Mouse (Mus musculus) granulocyte monocyte progenitor cell, adult 5-6 weeks (primary cell): ENCODE measurements around the gene Ints5. TPM values are rescaled to one million over a fixed set of nuclear protein-coding genes. Genes with fewer than 3 reads are reported as not detected.
A peak's percentile ranks its signal among the peaks of the same experiment; 100 is the strongest.

ENCODE experiments used
- ATAC-seq: replicated peaks from 2 replicates; pipeline ENCODE4 v1.8.0; 2016; ENCODE audit warnings: mild to moderate bottlenecking, moderate TSS enrichment, inconsistent platforms; ENCODE audit not compliant: poor library complexity, severe bottlenecking
- total RNA-seq, 2 experiments: library from RNA; stranded (forward) in 1 of 2; stranded (reverse) in 1 of 2; fragments of 200-712, 200-1000 nt in 1 of 2; fragments of >200 nt in 1 of 2; fragmentation: Nextera tagmentation in 1 of 2; gene quantifications; 2 replicates each; pipeline ENCODE4 v1.2.3; 2014 to 2017

Ints5 gene
- total RNA-seq, 2 experiments from 2014 or later, result 11.6 to 23.7 TPM

- ATAC-seq, result no peak
These were observed 34.0 kb downstream of the Ints5 start for GRCm38 (mm10) chr19:8926766-8927165.

DNA sequence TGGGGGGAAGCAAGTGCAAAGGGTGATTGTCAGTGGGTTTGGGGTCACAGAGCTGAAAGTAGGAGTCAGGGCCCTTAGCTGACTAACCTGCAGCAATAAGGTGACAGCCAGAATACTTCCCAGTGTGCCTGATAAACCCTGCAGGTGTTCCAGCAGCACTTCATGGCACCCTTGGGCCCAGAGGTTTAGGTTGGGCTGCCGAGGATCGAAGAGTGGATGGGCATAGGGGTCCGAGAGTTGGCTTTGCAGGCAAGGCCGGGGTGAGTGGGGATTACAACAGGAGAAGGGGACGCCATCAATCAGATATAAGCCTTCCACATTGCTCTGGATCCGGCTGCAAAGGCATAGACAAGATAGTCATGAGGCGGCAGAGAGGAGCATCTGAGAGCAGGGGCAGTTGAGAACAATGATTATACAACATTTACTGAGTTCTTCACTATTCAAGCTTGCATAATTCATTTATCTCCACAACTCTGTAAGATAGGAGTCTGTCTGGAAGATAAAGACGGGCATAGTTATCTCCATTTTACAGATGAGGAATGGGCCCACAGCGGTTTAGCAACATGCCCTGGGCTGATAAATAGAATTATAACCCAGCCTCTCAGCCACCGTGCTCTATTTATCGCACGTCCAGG is 35.2 kb downstream of the Ints5 start:
- ATAC-seq, result no peak

GRCm38 (mm10) chr19:8928689-8929223 is 36.0 kb downstream of the Ints5 start:
- no peak for ATAC-seq

- ATAC-seq, result peak; percentile 87
These were observed 36.7 kb downstream of the Ints5 start, which contains the start of the genes Rom1 and Eml3 for GRCm38 (mm10) chr19:8929224-8930088. Gene Rom1 (minus strand): TSS chr19:8929356. Gene Eml3 (plus strand): TSS chr19:8929552.

DNA sequence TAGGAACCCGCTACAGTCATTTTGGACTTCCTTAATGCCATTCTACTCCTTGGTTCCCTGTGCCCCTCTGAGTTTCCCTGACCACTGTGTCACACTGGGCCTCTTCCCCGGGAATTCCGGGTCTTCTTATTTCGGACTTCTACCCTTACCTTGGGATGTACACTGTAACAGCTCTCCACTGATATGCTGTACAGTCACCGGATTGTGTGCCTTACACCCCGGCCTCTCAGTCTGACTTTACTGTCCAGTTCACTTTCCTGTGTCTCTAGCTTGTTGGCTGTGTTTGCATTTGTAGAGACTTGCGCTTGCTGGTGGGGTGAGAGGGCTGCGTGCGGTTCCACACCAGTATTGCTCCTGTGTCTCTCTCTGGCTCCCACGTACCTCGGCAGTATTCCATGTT is 37.3 kb downstream of the Ints5 start:
- no peak for ATAC-seq

GRCm38 (mm10) chr19:8930771-8931170 is 38.0 kb downstream of the Ints5 start:
- no peak for ATAC-seq

- no peak for ATAC-seq
These were observed 43.9 kb downstream of the Ints5 start for GRCm38 (mm10) chr19:8936736-8937135.

- ATAC-seq, result no peak
These were observed 47.8 kb downstream of the Ints5 start for GRCm38 (mm10) chr19:8940526-8941133.

DNA sequence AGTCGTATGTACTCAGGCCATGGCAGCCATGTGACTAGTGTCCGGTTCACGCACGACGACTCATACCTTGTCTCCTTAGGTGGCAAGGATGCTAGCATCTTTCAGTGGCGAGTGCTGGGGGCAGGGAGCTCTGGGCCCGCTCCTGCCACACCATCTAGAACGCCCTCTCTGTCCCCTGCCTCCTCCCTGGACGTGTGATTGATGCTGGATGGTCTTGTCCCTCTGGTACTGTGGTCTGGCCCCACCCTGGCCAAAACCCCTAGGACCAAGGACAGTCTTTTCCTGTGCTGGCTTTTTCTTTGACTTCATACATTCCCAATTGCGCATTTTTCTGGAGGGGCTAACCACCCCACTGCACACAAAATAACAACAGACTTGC is 48.3 kb downstream of the Ints5 start:
- no peak for ATAC-seq

GRCm38 (mm10) chr19:8941515-8942217 is 48.9 kb downstream of the Ints5 start, which contains the start of gene Mta2:
Gene Mta2 (plus strand): TSS chr19:8941875.
- peak; percentile 83 for ATAC-seq

- ATAC-seq, result peak; percentile 29
These were observed 49.6 kb downstream of the Ints5 start for GRCm38 (mm10) chr19:8942276-8942964.

- ATAC-seq, result no peak
These were observed 50.2 kb downstream of the Ints5 start for GRCm38 (mm10) chr19:8943047-8943446.

DNA sequence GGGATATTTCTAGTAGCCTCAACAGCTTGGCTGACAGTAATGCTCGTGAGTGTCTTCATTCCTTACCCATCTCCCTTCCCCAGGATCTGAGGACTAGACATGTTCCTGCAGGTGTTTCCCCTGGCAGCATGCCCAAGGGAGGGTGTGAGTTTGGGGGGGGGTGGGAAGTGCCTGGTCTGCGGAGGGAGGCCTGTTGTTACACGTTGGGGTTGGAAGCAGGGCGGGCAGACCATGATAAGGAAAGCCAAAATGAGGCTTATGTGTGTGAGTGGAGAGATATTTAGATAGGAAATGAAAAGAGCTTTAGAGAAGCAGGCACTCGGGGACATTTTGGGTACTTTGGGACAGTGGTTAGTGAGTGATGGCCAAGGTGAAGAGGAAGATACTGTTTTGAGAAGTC is 51.3 kb downstream of the Ints5 start:
- no peak for ATAC-seq

- peak; percentile 21; the same call in 1 of the 2 replicates for ATAC-seq
These were observed 51.9 kb downstream of the Ints5 start for GRCm38 (mm10) chr19:8944750-8945149.

DNA sequence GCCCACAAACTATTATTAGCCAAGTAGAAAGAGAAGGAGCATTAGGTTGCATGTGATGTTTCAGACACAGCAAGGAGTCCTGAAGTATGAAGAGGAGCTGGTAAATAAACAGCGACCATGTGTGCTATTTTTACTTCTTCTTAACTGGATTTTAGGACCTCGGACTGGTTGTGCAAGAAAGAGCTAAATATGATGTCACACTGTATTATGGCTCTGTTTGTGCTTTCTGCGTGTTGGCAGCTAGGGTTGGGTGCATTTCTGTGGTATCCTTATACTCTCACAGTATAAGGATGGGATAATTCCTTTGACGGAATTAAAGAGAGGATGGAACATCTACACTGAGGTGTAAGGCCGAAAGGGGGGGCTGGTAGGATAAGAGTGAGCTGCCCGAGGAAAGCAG is 52.4 kb downstream of the Ints5 start:
- no peak for ATAC-seq

GRCm38 (mm10) chr19:8946929-8947328 is 54.1 kb downstream of the Ints5 start:
- no peak for ATAC-seq
